Mouse (Mus musculus): Measurements from ENCODE around the gene Gm15155.

DNA sequence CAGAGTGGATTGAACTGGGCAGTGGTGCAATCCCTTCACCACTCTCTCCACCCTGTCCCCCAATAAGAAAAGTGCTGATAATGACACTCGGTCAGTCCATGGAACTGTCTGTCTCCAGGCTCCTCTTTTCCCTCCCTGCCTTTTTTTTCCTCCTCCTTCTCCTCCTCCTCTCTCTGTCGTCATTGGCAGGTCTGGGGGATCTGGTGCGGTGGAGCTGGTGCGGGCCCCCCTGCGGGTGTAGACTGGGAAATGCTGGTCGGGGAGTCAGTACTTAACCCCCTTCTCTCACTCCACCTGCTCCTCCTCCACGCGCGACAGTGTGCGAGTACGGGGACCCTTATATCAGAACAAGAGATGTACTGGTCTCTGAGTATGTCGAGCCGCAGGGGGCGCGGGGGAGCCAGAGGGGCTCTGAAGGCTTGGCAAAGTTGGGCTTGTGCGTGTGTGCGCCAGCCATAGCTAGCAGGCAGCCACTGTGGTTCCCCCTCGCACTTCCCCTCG lies at the start of gene Gm15155:
- TF ChIP-seq GATA1 (IDR thresholded peaks at IDR 0.05; ENCODE audit: borderline replicate concordance, low read length) (no peak), FLI1 (IDR thresholded peaks at IDR 0.05; ENCODE audit: low read length) (no peak)

Data from megakaryocyte, embryonic 14.5 days (primary cell).